Mouse (Mus musculus): ENCODE measurements around the gene Tprkb.

GRCm38 (mm10) chr6:85929312-85929711 lies 17.6 kb downstream of the Tprkb start:
- TF ChIP-seq CTCF (IDR thresholded peaks at IDR 0.05) (no peak), POLR2A (IDR thresholded peaks at IDR 0.05; ENCODE audit: insufficient read depth, low read depth, low read length) (no peak), EP300 (IDR thresholded peaks at IDR 0.05; ENCODE audit: insufficient read depth, low read depth, low read length) (no peak)
